Mouse (Mus musculus) cerebellum, postnatal 14 days (tissue): ENCODE results near the gene Slc25a25.

ENCODE experiments used
- DNase-seq, 2 experiments: peaks; one replicate each; pipeline ENCODE4 v3.0.0; 2021; ENCODE audit warnings: mixed read lengths in 2 of 2

Gene Slc25a25

DNA sequence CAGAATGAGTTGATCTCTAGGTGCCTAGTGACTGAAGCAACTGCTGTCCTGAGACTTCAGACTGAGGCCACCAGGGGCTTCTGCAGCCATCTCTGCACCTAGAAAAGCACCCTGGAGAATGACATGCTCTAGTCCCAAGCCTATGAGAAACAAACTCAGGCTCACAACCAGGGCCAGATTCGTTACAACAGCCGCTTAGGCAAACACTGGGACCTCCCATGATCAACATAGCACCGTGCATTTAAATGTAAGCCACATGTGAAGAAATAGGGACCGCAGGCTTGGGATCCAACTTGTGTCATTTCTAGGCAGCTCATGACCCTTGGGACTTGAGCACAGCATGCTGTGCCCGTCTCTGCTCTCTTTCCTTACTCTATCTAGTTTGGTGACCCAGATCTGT, 23.5 kb downstream of the Slc25a25 start:
- DNase-seq = no peak

DNA sequence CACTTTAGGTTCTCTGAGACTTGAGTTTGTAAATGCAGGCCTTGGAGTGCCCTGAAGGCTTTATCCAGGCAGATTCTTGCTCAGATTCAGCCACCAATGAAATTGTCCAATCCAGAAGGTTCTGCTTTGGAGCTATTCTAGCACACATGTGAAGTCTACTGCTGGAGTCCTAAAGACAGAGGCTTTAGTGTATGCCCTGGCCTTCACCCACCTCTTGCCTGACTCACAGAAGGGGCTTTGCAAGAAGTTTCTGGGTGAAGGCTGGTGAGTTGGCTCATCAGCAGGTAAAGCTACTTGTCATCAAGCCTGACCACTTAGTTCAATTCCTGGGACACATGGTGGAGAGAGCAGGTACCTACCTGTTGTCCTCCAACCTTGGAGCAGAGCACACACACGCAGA, 25.1 kb downstream of the Slc25a25 start:
- no peak for DNase-seq

DNA sequence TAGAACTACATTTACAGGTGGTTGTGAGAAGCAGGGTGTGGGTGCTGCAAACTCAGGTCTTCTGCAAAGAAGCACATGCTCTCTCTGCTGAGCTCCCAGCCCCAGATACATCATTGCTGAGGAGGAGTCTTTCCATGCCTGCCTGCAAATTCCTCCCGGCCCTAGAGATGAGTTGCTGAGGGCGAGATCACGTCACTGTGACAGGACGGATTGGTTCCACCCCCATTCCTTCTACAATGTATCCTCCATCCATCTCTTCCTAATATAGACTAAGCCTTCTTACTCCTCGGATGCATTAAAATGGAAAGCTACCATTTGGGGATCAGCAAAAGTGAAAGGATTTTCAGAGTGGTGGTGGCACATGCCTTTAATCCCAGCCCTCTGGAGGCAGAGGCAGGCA, 25.7 kb downstream of the Slc25a25 start:
- DNase-seq = no peak

DNA sequence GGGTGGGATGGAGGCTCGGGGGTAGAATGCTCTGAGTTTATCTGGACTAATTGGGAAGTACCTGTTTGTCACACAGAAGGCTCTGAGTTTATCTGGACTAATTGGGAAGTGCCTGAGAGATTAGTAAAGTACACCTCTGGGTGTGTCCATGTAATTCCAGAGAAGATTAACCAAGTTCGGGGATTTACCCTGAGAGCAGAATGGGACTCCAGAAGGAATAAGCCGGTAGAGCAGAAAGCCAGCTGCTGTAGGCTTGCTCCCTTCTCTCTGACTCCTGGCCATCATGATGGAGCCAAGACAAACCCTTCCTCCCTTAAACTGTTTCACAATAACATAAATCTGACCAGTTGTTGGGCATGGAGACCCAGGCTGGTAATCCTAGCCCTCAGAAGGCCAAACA, 26.4 kb downstream of the Slc25a25 start:
- no peak for DNase-seq

DNA sequence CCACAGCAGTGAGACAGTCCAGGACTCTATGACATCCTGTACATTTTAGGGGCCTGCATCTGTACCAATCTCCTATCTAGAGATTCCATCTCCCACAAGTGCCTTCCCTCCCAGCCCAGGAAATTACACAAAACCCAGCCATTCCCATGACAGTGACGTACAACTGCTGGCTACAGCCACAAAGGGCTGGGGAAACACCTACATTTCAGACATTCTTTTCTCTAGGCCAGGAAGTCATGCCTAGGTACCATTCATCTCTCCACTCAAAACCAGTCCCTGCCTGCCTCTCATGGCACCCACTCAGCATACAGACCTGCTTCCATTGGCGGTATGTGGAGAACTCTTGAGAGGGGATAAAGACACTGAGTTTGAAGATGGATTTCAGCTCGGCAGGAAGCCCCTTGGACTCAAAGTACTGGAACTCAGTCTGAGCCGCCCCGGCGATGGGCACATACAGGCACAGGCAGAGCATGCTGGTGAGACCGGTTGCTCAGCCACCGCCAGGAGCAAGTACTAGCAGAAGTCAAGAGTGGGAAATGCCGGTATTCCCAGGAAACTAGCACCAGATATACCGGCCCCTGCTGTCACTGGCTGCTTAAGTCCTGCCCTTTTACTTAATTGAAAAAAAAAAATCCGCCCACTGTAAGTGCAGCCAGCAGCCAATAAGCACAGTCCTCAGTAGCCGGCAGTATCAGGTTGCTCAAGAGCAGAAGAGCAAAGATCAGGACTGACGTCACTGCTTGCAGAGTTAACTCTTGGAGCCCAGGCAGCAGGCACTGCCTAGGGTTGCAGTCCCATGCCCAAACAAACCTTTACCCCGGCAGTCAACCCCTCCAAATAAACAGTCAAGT, 27.5 kb downstream of the Slc25a25 start:
- peak in 1 of 2 experiments; percentile 39 for DNase-seq

DNA sequence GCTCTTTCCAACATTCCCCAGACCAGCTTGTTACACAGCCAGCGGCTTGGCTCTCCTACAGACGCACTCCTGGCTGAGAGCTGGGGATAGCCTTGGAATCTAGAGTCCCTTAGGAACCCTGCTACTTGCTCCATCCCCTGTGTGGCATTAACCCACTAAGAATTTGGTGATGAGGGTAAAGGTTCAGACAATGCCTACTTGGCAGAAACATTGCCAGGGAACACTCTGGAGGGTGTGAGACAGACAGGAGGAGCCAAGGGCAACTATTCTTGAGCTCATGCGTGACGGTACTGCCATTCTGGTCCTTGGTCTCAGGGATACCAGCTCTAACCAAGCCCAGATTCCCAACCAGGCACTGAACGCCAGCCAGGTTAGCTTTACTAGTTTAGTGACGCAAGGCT, 29.4 kb downstream of the Slc25a25 start:
- no peak for DNase-seq

DNA sequence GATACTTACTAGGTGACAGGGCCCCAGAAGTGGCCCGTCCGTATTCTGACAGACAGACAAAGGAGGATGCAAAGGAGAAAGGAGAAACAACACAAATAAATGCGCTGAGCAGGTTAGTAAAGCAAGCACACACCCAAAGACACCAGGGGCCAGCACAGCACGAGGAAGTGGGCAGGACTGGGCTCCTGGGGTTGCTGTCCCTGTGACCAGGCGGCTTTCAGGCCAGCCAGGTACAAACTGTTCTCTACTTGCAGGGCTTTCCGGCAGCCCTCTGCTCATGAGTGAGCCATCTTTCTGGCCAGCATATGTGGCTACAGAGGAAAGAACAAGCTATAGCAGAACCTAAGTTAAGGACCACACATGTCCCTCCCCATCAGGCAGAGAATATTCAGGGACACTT, 30.6 kb downstream of the Slc25a25 start:
- no peak for DNase-seq

DNA sequence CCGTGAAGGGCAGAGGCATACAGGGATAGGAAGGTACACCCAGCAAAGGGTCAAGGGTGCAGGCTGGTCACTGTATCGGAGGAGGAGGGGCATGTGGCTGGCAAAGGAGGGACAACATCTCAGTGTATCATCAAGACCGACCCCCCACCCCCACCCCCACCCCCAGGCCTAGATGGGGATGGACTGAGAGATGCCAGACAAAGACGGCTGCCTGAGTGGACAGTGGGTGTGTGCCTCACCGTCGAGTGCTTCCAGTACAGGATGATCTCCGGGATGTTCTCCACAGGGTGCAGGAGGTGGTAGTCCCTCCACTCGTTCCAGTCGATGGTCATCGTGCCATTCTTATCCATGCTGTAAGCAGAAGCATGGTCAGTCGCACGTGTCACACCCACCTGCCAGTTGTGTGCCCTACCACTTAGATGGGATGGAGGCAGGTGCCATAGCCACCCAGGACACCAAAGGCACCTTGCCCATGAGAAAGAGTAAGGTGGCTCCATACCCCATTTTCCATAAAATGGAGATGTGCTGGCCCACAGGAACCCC, 31.1 kb downstream of the Slc25a25 start:
- no peak for DNase-seq

DNA sequence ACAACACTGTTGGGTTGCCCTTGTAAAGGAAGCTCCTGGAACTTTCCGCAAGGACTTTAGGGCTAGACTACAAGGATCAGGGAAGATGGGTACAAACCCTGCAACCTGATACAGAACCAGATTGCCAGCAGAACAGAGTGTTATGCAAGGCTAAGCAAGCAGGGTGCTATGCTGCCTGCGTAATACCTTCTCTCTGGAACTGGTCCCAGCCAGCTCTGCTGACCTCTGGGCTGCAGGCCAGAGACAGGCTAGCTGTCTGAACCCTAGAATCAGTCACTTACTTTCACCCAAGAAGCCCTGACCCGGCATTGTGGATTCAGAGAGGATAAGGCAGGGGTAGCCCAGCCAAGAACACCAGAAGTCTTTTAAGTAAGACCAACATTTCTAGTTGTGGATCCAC, 31.9 kb downstream of the Slc25a25 start:
- DNase-seq = peak in 1 of 2 experiments; percentile 24

DNA sequence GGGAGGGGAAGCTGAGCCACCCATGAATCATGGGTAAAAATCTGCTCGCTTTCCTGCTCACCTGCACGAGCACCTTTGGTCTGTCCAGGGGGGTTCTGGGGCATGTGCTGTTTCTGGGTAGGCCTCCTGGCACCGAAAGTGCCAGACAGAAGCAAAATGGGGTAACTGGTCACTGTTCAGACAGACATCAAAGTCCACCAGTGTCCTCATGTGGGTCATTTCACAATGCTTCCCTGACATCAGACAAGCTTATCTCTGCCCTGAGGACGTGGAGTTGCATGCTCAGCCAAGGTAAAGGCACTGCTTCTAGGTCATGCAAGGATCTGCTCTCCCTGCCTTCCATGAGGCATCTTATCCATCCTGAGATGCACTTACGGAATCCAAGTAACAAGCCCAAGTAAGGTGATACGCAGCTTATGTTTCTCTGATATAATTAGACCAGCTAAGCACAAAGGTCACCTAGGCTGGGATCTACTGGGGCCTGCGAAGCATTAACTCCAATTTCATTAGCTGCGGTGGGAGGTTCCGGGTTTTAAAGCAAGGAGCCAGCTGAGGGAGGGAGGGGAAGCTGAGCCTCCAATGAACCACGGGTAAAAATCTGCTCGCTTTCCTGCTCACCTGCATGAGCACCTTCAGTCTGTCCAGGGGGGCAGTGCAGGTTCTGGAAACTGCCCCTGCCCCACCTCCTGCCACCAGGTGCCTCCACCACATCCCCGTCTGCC, 32.7 kb downstream of the Slc25a25 start:
- DNase-seq = no peak

DNA sequence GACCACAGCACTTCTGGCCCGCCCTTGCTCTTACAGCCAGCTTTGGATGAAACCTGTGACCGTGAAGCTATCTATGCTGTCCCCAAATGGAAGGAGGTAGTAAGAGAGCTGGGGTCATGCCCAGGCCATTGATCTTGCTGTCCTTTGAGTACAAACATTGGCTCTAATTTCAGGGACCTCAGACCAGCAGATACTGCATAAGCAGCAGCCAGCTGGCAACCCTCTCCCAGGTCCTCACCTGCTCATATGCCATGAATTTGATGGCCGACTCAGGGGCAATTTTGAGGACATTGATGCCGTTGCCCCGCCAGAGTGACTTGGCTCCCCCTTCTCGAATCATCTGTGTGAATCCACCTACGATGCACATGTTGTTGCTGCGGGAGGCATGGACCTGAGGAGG, 33.8 kb downstream of the Slc25a25 start:
- DNase-seq = no peak

DNA sequence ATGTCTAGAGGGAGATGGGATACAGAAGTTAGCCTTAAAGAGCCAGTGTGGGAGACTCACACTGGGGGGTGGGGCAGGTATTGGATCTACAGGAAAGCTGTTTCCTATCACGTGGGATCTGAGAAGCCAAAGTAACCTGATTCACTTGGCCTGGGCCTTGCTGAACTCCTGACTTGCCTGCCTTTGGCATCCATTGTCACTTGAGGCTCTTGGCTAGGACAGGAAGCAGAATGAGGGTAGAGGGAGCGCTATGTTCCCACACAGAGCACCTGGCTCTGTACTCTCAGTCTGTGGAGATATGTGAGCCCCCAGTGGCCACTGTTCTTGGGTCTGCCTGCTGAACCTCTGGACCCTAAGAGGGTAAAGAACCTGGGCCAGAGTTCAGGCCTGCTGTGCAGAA, 34.7 kb downstream of the Slc25a25 start:
- no peak for DNase-seq

DNA sequence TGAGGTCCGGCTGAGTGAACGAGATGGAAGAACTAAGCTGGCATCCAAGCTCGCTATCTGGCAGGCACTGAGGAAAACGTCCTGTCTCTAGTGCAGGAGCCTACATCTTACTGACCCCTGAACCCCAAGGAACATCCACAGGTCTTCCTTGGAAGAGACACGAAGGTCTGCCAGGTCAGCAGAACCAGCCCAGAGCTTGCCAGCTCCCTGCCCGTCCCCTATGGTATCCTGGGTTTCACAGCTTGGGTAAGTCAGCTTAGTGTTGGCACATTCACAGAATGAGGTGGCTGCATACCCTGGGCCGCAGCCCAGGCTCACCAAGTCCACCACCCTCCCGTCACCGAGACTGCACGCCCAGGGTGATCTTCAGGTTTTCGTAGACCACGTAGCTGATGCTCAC, 35.4 kb downstream of the Slc25a25 start:
- no peak for DNase-seq

DNA sequence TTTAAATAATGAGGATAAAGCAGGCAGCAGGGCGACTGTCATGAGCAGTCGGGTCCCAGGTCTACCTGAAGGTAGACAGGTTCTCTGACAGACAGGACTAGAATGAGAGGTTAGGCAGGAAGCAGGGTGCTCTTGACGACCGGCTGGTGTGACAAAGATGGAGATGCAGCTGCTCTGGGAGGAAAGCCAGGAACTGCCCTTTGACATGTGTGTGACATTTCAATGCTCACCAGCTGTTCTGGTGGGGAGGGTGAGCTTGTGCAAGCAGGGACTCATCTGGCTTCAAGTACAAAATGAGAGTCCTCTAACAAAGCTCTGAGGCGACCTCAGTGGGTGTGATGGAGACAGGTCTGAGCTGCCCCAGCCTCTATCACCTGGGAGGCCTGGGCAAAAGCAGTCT, 37.3 kb downstream of the Slc25a25 start:
- DNase-seq = no peak

DNA sequence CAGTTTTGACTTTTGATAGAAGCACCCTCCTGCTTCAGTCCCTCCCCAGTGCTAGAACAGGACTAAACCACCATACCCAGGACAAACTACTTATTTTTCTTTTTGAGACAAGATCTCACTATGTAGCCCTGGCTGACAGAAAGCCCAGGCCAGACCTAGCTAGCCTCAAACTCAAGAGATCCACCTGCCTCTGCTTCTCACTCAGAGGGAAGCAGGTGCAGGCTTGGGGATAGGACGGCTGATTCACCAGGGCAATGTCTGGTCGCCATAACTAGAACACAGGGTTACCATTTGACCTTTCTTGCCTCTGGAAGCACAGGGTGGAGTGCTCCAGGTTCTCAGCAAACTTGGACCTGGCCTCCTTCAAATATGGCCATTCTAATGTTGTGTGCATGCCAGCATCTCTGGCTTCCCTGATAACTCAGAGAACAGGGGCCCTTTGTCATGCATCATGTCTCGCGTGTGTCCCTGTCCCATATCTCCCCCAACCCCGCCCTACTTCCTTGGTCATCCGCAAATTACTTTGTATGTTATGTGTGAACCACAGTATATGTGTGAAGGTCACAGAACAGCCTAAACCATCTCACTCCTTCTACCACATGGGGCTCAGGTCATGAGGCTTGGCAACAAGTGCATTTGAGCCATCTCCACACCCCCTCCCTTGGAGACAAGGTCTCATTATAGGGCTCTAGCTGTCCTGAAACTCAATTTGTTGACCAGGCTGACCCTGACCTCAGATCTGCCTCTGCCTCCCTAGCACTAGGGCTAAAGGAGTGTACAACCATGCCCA, 38.3 kb downstream of the Slc25a25 start:
- DNase-seq = no peak

DNA sequence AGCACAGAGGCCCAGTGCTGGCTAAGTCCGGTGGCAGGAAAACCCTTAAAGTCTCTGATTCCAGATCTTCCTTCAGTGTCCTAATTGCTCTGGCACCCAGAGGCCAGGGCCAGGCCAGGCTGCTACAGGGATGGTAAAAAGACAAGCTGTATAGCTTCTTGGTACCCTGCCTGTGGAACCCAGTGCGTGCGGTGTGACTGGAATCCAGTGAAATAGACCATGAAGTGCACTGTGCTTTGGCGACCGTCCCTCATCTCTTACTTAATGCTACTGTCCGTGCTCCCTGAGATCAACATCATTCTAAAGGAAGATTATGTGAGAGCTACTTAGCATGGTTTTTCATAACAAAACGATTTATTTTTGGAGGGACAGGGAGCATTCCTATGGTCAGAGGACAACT, 39.8 kb downstream of the Slc25a25 start:
- no peak for DNase-seq

DNA sequence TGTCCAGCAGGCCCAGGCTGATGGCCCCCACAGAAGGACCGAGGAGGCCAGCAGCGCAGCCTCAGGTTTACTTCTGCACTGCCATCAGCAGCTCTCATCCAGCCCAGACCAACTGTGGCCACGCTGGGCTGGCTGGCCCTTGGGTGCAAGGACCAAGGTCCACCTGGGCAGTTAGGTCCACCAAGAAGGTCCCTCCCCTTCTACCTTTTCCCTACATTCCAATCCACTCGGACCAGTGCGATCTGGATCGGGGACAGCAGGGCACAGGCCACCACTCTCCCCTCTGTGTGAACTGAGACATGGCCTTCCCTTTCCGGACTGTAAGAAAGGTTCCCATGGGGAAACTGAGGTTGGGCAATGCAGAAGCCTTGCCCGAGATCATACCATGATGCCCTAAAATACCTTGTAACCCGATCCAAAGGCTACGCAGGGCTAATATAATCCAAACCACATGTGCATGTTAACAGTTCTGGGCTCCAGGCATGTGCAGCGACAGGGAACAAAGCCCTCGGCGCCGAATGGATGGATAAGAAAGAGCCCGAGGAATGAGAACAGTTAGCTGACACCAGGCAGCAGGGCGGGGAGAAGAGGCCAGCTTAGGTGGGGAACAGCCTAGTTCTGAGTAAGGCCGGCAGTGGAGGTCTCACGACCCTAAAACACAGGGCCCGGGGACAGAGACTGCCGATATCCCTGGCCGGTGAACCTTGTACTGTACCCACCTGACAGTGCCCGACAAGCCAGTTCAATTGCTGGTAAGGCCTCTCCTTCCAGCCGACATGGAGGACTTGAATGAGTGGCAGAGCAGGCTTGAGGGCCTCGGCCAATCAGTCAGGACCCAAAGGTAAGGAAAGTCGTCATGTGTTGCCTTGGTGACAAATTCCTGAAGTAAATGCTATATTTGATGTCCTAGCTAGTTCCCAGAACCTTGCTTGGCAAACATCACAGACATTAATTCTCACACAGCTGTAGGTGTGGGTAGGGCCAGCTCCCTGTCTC, 42.5 kb downstream of the Slc25a25 start:
- DNase-seq = no peak

DNA sequence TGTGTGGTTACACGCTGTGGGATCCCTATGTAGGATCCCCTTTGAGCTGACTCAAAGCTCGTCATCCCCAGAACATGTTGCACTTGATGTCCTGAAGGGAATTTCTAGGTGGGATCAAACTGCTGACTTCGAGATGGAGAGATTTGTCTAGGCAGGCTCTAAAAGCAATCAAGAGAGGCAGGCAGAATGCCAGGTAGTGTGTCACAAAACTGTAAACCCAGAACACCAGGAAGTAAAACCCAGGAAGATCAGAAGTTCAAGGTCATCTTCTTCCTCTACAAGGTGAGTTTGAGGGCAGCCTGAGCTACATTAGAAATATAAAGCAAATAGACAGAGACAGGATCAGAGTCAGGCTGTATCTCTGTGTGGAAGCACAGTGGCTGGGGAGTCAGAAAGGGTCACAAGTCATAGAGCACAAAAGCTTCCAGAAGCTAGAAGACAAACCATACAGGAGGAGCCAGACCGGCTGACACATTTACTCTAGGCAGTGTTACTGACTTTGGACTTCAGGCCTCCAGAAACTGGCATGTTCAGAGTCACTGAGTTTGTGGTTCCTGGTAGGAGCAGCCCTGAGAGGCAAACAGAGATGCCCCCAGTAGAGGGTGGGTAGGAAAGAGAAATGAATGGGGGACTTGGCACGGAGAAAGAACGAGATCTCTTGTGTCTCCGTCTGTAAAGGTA, 44.0 kb downstream of the Slc25a25 start:
- no peak for DNase-seq

DNA sequence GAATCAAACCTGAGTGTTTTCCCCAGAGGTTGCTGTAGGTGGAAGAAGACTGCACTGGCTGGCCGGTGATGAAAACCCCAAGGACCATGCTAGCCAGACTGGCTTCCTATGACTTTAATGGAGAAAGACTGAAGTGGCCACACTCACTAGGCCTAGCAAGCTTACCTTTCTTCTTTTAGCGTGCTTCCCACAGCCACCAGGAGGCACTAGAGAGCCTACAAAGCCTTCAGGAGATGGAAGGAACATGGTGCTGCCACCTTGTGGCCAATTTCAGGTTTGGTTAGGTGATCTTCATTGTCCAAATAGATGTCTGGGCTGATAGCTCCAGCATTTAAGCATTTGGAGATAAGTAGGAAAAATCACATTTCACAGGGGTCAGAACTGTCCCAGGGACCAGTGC, 46.6 kb downstream of the Slc25a25 start:
- DNase-seq = peak; percentile 98 to 99

DNA sequence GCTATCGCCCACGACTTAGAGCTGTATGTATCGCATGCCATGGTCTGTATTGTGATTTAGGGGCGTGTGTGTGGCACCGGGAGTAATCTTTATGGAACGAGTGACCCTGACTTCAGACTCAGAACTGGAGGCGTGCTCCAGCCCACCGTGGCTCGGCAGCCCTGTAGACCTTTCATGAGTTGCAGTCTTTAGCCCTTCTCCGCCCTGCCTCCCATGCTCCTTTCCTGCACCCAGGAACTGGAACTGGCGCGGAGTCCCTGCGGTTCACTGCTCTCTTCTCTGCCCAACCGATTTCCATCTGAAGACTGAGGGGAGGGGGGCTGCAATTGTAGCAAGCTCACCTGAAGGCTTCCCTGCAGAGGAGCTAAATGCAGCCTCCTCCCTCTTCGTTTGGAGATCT, 54.5 kb downstream of the Slc25a25 start:
- peak in 1 of 2 experiments; percentile 29 for DNase-seq

DNA sequence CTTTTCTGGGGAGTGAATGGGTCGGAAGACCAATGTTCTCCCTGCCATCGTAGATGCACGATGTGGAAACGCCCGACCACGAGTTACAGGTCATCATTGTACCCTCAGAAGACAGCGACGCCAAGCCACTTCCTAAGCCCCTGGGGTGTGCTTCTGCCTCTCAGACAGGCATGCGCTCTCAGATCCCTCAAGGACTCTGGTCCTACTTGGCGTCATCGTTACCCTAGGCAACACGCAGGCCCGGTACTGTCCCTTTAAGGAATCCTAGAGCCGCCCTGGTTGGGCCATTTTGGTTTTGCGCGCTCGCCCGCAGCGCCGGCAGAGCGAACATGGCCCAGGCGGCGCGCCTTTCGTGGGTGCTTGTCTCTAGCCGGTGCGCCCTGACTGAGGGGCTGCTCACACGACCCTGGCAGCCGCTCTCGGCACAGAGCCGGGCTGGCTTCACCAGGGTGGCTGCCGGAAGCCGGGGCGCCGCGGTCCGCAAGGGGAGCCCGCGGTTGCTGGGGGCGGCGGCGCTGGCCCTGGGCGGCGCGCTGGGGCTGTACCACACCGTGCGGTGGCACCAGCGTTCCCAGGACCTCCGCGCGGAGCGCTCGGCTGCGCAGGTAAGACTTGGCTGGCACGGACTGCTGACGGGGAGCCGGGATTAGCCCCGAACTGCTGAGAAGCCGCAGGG, 55.2 kb downstream of the Slc25a25 start:
- peak; percentile 87 to 91 for DNase-seq
